Mouse (Mus musculus): ENCODE measurements around the gene Ropn1l.

DNA sequence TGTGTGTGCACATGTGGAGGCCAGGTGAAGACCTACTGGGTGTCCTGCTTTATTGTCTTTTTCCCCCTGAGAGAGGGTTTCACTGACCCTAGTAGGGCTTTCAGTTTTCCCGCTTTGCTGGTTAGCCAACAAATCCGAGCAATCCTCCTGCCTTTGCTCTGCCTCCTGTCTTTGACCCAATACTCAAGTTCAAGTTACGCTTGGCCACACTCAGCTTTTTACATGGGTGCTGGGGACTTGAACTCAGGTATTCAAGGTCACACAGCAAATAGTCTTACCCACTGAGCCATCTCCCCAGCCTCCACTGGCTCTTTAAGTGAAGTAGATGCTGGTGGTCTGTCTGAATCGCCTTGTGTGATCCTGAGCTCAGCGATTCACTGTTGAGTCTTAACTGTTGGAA, 46.7 kb downstream of the Ropn1l start:
- TF ChIP-seq CTCF (IDR thresholded peaks at IDR 0.05; ENCODE audit: low read depth) (no peak), EP300 (IDR thresholded peaks at IDR 0.05; ENCODE audit: low read depth) (no peak)

All from liver, postnatal 0 days (tissue).